7 mouse cellular contexts compared by ENCODE assay signal in the genomic region with DNA sequence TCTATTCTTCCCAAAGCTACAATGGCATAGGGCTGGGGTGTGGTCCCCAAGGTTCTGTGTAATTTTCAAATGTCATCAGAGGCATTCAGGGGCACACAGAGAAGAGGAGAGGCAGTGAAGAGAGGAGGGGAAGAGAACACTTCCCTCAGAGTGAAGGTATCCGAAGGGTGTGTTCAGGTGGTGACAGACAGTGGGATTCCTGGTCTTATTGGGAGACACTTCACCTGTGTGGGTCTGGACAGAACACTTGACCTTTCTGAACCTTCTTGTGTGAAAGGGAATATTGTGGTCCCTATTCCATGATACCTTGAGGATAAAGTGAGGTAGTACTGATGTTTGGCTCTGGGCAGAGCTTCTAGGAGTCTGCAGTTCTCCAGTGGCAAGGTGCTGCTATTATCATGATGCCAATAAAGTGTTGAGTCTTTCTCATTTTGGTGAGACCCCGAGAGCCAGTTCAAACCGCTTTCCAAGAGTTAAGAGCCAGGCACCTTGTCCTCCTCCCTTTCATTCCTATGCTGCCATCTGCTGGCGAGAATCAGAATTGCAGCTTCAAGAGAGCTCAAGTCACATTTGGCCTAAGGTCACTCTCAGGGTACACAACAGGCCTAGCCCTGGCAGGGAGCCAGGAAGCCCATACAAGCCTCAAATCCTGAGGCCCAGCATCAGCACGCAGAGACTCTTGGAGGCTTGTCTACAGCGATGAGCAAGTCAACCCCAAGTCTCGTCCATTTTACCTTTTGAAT. TPM values are rescaled to one million over a fixed set of nuclear protein-coding genes. Genes with fewer than 3 reads are reported as not detected.
DNase-seq lines count a peak whose midpoint lies in the region; ATAC-seq lines count a peak whose summit lies in the region.

No protein-coding gene starts in this region.

- 23% methylated on average over 7 of the region's 7 CpGs for WGBS in intestine, embryonic 15.5 days
- WGBS in midbrain, embryonic 13.5 days = 19% methylated on average over 7 of the region's 7 CpGs

- no peak overlapping the region for H3K27ac ChIP-seq in intestine, embryonic 15.5 days
- H3K27ac ChIP-seq in midbrain, embryonic 13.5 days = no peak overlapping the region

- H3K4me3 ChIP-seq in intestine, embryonic 15.5 days (replicated peaks) = no peak overlapping the region
- no peak overlapping the region for H3K4me3 ChIP-seq in midbrain, embryonic 13.5 days (replicated peaks)

- H3K4me2 ChIP-seq in intestine, embryonic 15.5 days (replicated peaks) = no peak overlapping the region
- H3K4me2 ChIP-seq in midbrain, embryonic 13.5 days (replicated peaks) = no peak overlapping the region

- no peaks in the 10 kb centered on the region for H3K4me1 ChIP-seq in intestine, embryonic 15.5 days (replicated peaks)
- H3K4me1 ChIP-seq in midbrain, embryonic 13.5 days (replicated peaks) = no peaks in the 10 kb centered on the region

- no peaks in the 10 kb centered on the region for H3K27me3 ChIP-seq in intestine, embryonic 15.5 days (replicated peaks)
- peaks cover 3% of the 10 kb centered on the region; the same call in 1 of the 2 replicates for H3K27me3 ChIP-seq in midbrain, embryonic 13.5 days

- H3K9ac ChIP-seq in intestine, embryonic 15.5 days = no peak overlapping the region
- H3K9ac ChIP-seq in midbrain, embryonic 13.5 days (replicated peaks) = no peak overlapping the region

- intact Hi-C loops in left cerebral cortex, postnatal 10 days (cut with DNase I) = loop anchor here (5.0 to 10.0 kb wide), 5 partner anchors 44 to 382 kb away; no protein-coding TSS in a partner anchor

- peak; percentile 70 for DNase-seq in adrenal gland, adult 2 months
- DNase-seq in embryo, embryonic 10 days (ENCODE audit: low spot score) = peak; percentile 93
- DNase-seq in gastrocnemius, postnatal 25 days = peak; percentile 48
- DNase-seq in left cerebral cortex, postnatal 10 days (ENCODE audit: extremely low spot score in 1 of 2, low spot score in 2 of 2) = peak; percentile 77 to 87
- peak; percentile 46 for DNase-seq in spleen, adult 12 weeks (ENCODE audit: low spot score)

- no peaks in the 10 kb centered on the region for H3K36me3 ChIP-seq in intestine, embryonic 15.5 days
- H3K36me3 ChIP-seq in midbrain, embryonic 13.5 days = no peaks in the 10 kb centered on the region

- ATAC-seq in intestine, embryonic 15.5 days = peak; percentile 50
- peak; percentile 47 for ATAC-seq in midbrain, embryonic 13.5 days

- no peaks in the 10 kb centered on the region for H3K9me3 ChIP-seq in intestine, embryonic 15.5 days
- H3K9me3 ChIP-seq in midbrain, embryonic 13.5 days = no peaks in the 10 kb centered on the region

RNA-seq across cellular contexts. Expression of gene Fam107a, which starts 28.6 kb away (rescaled TPM):
- 1 to 10 TPM; 4.3 to 5.2 TPM for total RNA-seq in adrenal gland, adult 2 months (2021)
- 1.1 and 1.2 TPM in 2 replicates for polyA plus RNA-seq in adrenal gland, adult 2 months (2012; rRNA removed)
- total RNA-seq in gastrocnemius, postnatal 25 days (2021) = 1 to 10 TPM; 3.4 to 6.3 TPM
- polyA plus RNA-seq in intestine, embryonic 15.5 days (2015; fragmentation: Nextera tagmentation; extraction: Ambion mirVana) = 0.43 and 0.44 TPM in 2 replicates
- total RNA-seq in left cerebral cortex, postnatal 10 days (2021) = 10 to 100 TPM; 27.7 to 82.3 TPM
- 0.19 and 0.23 TPM in 2 replicates for polyA plus RNA-seq in midbrain, embryonic 13.5 days (2015; fragmentation: Nextera tagmentation; extraction: Ambion mirVana)

RNA-seq across cellular contexts. Expression of gene Oit1, which starts 32.1 kb away (rescaled TPM):
- not detected for total RNA-seq in adrenal gland, adult 2 months (2021)
- 0.08 TPM in 1 of 2 replicates, not detected in the other for polyA plus RNA-seq in adrenal gland, adult 2 months (2012; rRNA removed)
- total RNA-seq in gastrocnemius, postnatal 25 days (2021) = not detected
- 8.5 and 15.2 TPM in 2 replicates for polyA plus RNA-seq in intestine, embryonic 15.5 days (2015; fragmentation: Nextera tagmentation; extraction: Ambion mirVana)
- not detected for total RNA-seq in left cerebral cortex, postnatal 10 days (2021)
- not detected in 2 replicates for polyA plus RNA-seq in midbrain, embryonic 13.5 days (2015; fragmentation: Nextera tagmentation; extraction: Ambion mirVana)
